Mouse (Mus musculus) layer of hippocampus, adult 11-12 months (tissue): Measurements from ENCODE around the gene Phf23.
"Not testable (repeated sequence)": the region's sequence is repeated elsewhere in the genome, so short reads cannot be mapped to it uniquely, and the experiment has no call there.

ENCODE experiments used
- DNase-seq: peaks from one replicate; pipeline ENCODE4 v3.0.0; 2022; ENCODE audit warnings: low spot score

Gene Phf23

GRCm38 (mm10) chr11:69995391-69995960 lies at the start of gene Phf23:
Gene Phf23 (plus strand): TSS chr11:69995777.
- DNase-seq: peak; percentile 97

DNA sequence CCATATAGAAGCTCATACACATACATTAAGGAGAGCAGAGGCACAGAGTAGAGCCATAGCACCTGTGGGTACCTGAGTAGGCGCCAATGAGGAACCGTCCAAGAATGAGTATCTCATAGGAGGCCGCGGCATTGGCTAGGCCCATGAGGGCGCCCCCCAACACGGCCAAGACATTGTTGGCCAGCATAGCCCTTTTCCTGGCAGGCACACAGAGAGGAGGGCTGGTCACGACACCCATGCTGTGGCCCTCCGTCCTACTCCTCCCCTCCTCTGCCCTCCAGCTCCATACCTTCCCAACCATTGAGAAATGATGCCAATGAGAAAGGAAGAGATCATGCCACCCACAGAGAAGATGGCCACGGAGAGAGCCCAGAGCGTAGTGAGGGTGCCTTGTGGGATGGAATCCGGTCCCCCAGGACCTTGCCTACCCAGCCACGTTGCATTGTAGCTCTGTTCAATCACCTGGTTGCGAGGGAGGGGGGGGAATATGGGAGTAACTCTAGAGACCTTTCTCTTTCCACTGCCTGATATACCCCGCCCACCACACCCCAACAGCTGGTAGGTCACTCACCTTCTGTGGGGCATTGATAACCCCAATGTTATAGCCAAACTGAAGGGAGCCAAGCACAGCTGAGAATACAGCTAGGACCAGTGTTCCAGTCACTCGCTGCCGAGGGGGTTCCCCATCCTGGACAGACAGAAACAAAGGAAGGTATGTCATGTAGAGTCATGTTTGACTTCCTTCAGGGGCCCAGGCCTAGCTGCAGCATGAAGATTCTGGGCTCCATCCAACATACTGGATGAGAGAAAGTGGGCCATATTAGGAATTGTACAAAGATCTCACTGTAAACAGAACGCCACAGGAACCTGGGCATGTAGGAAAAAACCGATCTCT lies 49.3 kb upstream of the Phf23 start:
- DNase-seq: no peak

GRCm38 (mm10) chr11:69947337-69948065 lies 48.1 kb upstream of the Phf23 start:
- DNase-seq: no peak

DNA sequence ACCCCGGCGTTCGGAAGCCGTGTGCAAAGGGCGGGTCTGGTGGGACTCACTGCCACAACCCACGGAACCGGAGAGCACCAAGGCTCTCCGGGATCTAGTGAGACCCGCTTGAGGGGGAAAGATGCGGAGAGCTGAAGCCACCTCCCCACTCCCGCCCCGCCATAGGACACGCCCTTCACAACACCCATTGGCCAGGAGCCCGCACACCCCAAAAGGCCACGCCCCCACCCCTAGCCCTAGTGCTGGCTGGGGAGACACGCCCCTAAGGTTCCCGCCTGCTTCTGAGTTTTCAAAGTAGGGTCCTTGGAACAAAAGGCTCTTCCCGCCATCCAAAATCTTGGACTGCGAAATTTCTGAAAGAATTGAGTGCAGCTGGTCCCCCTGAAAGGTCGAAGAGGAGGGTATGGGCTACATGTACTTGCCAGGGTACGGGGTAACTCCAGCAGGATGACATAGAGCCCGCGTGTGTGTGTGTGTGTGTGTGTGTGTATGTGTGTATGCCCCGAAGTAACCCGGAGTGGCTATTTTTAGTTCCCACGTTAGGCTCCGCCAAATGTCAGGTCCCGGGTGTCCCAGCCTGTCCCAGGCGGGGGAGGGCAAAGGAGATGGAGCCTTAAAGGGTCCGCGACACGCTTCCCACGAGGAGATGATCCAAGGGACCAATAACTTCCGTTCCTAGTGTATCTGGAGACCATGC lies 47.4 kb upstream of the Phf23 start, which contains the start of gene Slc2a4:
Slc2a4 (minus strand) TSS at position 123 of the 697 bp plus-strand sequence.
- peak; percentile 74 for DNase-seq

GRCm38 (mm10) chr11:69948763-69949150 lies 46.8 kb upstream of the Phf23 start:
- peak; percentile 87 for DNase-seq

GRCm38 (mm10) chr11:69950807-69951459 lies 44.6 kb upstream of the Phf23 start:
- DNase-seq: no peak

DNA sequence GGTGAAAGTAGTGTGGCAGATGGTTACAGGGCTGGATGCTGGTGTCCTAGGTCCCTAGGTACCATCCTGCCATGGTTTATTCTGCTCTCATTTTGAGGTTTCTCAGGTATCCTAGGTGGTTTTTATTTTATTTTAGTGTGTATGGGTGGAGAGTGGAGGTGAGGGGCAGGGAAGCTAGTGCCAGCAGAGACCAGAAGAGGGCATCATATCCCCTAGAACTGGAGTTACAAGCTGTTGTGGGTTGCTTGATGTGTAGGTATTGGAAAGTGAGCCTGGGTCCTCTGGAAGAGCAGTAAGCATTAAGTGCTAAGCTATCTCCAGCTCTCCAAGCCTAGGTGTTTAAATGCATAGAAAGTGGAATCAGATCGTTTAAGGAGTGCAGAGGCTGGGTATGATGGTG lies 43.3 kb upstream of the Phf23 start:
- DNase-seq: no peak

GRCm38 (mm10) chr11:69953267-69953915 lies 42.2 kb upstream of the Phf23 start:
- DNase-seq: no peak

DNA sequence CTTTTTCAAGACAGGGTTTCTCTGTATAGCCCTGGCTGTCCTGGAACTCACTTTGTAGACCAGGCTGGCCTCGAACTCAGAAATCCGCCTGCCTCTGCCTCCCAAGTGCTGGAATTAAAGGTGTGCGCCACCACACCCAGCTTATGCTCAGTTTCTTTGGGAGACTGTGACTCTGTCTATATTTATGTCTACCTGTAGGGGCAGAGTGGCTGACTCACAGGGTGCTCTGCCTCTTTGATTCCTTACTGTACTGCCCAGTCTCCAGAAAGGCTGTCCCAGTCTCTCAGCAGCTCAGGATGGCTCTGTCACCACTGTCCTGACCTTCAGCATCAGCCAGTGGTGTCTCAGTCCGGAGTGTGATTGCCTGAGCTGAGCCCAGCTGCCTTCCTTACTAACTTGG lies 40.0 kb upstream of the Phf23 start:
- not testable (repeated sequence) for DNase-seq

DNA sequence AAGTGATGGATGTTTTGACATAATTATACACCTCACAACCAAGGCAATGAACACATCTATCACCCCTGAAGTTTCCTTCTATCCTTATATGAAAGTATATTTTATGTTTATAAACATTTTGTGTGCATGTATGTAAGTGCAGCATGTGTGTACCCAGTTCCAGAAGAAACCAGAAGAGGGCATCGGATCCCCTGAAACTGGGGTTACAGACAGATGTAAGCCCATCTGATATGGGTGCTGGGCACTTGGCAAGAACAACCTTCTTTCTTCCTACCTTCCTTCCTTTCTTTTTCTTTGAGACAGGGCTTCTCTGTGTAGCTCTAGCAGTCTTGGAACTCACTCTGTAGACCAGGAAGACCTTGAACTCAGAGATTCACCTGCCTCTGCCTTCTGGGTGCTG lies 39.4 kb upstream of the Phf23 start:
- no peak for DNase-seq

DNA sequence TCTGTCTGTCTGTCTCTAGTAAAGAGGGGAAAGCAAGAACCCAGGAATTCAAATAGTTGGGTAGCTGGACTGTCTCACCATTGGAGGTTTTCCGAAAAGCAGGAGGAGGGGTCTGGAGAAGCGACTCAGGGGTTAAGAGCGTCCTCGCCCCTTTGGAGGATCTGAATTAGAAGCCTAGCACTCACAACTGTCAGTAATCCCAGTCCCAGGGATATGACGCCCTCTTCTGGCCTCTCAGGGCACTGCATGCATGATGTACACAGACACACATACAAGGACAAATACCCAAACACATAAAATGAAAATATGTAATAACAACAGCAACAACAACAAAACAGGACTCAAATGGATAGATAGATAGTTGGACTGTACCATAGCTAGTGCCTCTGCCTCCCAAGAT lies 35.0 kb upstream of the Phf23 start:
- DNase-seq: no peak

DNA sequence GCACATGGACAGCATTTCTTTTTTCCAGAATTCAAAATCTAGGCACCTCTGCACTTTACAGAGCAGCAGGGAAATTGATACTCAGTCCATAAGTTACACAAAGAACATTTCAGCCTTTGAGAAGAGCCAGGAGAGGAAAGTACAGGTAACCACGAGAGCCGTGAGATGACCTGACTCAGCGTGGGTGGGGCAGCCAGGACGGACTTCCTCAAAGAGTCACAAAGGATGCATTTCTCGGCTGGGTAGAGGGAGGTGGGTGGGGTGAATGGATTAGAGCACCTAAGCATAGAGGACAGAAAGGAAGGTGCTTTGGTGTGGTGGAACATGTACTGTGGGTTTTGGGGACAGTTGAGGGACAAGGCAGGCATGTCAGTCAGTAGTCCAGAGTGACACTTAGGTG lies 33.7 kb upstream of the Phf23 start:
- DNase-seq: no peak

DNA sequence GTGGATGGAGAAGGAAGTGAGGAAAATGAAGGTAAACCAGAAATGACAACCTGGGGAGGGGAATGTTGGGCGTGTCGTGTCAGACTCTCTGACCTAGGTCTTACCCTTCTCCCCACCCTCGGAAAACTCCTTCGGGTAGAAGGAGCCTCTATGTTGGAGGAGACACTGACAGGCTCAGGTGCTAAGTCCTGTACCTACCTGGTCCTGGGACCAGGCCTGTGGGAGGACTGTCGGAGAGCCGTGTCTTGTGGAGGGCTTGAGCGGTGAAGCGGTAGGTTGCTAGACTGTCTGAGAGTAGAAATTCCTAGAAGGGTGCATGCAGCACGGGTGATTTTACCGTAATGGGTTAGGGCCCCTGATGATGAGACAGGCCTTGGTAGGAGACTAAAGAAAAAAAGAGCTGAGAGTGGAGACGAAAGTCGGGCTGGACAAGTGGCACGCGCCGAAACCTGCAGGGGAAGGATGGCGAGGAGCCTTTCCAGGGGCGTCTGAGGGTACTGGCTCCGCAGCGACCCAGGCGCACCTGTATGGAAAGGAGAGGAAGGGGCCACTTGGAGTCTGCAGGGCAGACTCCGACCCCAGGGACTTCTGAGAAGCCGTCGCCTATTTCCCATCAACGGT lies 30.8 kb upstream of the Phf23 start, which contains the start of gene Cldn7:
Cldn7 (plus strand) TSS at position 130 of the 621 bp plus-strand sequence.
- no peak for DNase-seq

- DNase-seq: no peak
Observed at GRCm38 (mm10) chr11:69965271-69966005, 30.1 kb upstream of the Phf23 start.

DNA sequence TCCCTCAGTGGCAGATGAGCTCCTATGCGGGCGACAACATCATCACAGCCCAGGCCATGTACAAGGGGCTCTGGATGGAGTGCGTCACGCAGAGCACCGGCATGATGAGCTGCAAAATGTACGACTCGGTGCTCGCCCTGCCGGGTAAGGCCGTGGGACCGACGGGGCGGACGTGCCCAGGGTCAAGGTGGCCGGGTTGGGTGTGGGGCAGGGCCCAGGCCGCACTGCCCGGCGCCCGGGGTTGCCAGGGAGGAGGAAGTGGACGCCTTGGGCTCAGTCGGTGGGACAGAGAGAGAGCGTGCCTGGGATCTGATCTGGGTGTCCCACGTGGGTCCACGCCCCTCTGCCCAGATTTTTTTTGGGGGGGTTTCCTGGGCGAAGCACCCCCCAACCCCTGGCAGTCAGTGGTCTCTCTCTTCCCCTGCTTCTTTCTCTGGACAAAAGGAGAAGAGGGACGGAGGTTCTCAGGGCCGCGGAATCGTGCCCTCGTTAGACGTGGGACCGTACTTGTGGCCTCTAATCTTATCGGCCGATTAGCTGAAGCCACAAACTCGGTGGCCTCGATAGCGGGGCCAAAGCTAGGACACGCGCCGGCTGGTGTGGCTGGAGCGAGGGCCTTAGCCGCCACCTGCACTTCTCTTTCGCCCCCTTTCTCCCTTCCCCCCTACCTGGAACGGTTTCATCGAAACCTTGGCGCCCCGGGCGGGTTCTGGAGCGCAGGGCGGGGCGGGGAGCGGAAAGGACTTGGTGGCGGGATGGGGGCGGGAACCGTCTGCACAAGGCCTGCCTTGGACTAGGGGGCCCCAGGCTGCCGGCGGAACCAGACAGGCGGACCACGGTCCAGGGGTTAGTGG lies 29.3 kb upstream of the Phf23 start:
- DNase-seq: no peak

GRCm38 (mm10) chr11:69966860-69967517 lies 28.6 kb upstream of the Phf23 start:
- no peak for DNase-seq

- no peak for DNase-seq
Observed at GRCm38 (mm10) chr11:69968793-69969192, 26.8 kb upstream of the Phf23 start.

DNA sequence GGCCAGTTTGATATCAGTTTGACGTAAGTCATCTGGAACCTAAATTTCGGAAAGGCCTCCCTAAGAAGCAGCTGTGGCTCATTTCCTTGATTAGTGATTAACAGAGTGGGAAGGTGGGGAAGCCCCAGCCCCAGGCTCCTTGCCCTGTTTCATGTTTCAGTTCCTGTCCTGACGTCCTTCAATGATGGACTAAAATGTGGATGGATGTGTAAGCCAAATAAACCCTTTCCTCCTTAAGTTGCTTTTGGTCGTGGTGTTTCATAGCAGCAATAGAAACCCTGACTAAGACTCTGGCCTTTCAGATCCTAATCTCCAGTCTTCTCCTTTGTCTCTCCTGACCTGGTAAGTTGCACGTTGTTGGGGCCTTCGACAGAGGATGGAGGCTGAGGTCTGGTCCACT lies 25.4 kb upstream of the Phf23 start:
- DNase-seq: no peak
